Mouse (Mus musculus) heart, embryonic 10.5 days (tissue): ENCODE results near the gene Hoxc5. TPM values are rescaled to one million over a fixed set of nuclear protein-coding genes. Genes with fewer than 3 reads are reported as not detected.

Source experiments
- DNase-seq: peaks from one replicate; pipeline ENCODE4 v3.0.0-alpha.2; 2017; ENCODE audit warnings: low spot score
- H3K27ac ChIP-seq: fragments of 300-500 bp; sonication (generic); 2 replicates; pipeline ENCODE4 v1.5.1; 2016; ENCODE audit warnings: mild to moderate bottlenecking
- H3K27me3 ChIP-seq: fragments of 300-500 bp; sonication (generic); 2 replicates; pipeline ENCODE4 v1.6.1; 2016; ENCODE audit warnings: mild to moderate bottlenecking; ENCODE audit not compliant: poor library complexity, insufficient read depth, severe bottlenecking
- H3K36me3 ChIP-seq: fragments of 300-500 bp; sonication (generic); 2 replicates; pipeline ENCODE4 v1.6.1; 2016; ENCODE audit warnings: mild to moderate bottlenecking, moderate library complexity
- H3K4me1 ChIP-seq: fragments of 300-500 bp; sonication (generic); 2 replicates; pipeline ENCODE4 v1.6.1; 2016; ENCODE audit warnings: mild to moderate bottlenecking
- H3K4me3 ChIP-seq: fragments of 300-500 bp; sonication (generic); 2 replicates; pipeline ENCODE4 v1.5.1; 2016; ENCODE audit warnings: mild to moderate bottlenecking, moderate library complexity
- H3K9me3 ChIP-seq: fragments of 300-500 bp; sonication (generic); 2 replicates; pipeline ENCODE4 v1.6.1; 2016; ENCODE audit warnings: mild to moderate bottlenecking, moderate library complexity
- WGBS: fragments of 180-500 bp; shearing (Covaris S2); methylation state at CpG from one replicate; pipeline ENCODE4 v1.1.7; 2016; 5-methylcytosine and 5-hydroxymethylcytosine counted together
- polyA plus RNA-seq: library from polyadenylated mRNA; unstranded; fragments of >200 nt; fragmentation: Nextera tagmentation; extraction: Ambion mirVana; gene quantifications from 2 replicates; pipeline ENCODE4 v1.2.1, GENCODE M21; 2016

Gene Hoxc5
- polyA plus RNA-seq, 1 experiment from 2014 or later, result 5.5 TPM

GRCm38 (mm10) chr15:103034043-103034806 is 67.0 kb downstream of the Hoxc5 start:
- WGBS, result under 1% methylated on average over 24 of the region's 24 CpGs
- Histone ChIP-seq H3K9me3 (no peaks in the 10 kb centered on the region), H3K4me1 (peaks cover 10% of the 10 kb centered on the region), H3K27ac (peak overlapping the region; percentile 77), H3K27me3 (peaks cover 99% of the 10 kb centered on the region), H3K36me3 (no peaks in the 10 kb centered on the region), H3K4me3 (peak overlapping the region; percentile 54)
- DNase-seq, result no peak

GRCm38 (mm10) chr15:103034807-103035547 is 67.7 kb downstream of the Hoxc5 start:
- no peaks in the 10 kb centered on the region for H3K9me3 ChIP-seq
- peak overlapping the region; percentile 54 for H3K4me3 ChIP-seq
- under 1% methylated on average over 34 of the region's 34 CpGs for WGBS
- peaks cover 99% of the 10 kb centered on the region for H3K27me3 ChIP-seq
- peak overlapping the region; percentile 77 for H3K27ac ChIP-seq
- DNase-seq, result no peak
- no peaks in the 10 kb centered on the region for H3K36me3 ChIP-seq
- H3K4me1 ChIP-seq, result peaks cover 10% of the 10 kb centered on the region

GRCm38 (mm10) chr15:103035548-103035881 is 68.3 kb downstream of the Hoxc5 start:
- Histone ChIP-seq H3K4me3 (peak overlapping the region; percentile 54), H3K36me3 (no peaks in the 10 kb centered on the region), H3K4me1 (peaks cover 10% of the 10 kb centered on the region), H3K9me3 (no peaks in the 10 kb centered on the region), H3K27ac (peak overlapping the region; percentile 62), H3K27me3 (peaks cover 99% of the 10 kb centered on the region)
- no peak for DNase-seq
- WGBS, result 1% methylated on average over 14 of the region's 14 CpGs

DNA sequence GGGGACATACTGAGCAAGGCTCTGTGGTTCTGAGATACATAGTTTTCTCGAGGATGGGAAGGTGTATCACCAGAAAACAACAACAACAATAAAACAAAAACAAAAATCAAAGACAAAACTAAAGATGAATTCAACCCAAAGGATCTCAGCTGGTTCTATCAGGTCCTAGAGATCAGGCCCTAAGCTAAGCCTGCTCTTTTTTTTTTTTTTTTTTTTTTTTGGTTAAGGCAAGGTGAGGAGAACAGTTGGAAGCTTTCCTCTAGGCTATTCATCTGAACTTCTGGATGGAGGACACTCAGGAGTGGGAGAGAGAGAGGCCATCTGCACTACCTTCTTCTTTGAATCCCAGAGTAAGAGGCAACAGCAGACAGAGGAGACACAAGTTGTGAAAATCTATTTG is 70.3 kb downstream of the Hoxc5 start:
- Histone ChIP-seq H3K4me1 (peaks cover 14% of the 10 kb centered on the region), H3K4me3 (no peak overlapping the region), H3K27ac (no peak overlapping the region), H3K9me3 (no peaks in the 10 kb centered on the region), H3K27me3 (peaks cover 100% of the 10 kb centered on the region), H3K36me3 (no peaks in the 10 kb centered on the region)
- no peak for DNase-seq
- 17% methylated on average over 1 of the region's 1 CpGs for WGBS

- Histone ChIP-seq H3K4me1 (peaks cover 12% of the 10 kb centered on the region), H3K27me3 (peaks cover 100% of the 10 kb centered on the region), H3K36me3 (no peaks in the 10 kb centered on the region), H3K9me3 (no peaks in the 10 kb centered on the region), H3K27ac (no peak overlapping the region), H3K4me3 (no peak overlapping the region)
- DNase-seq, result no peak
- WGBS, result 14% methylated on average over 10 of the region's 10 CpGs
Measured at GRCm38 (mm10) chr15:103038701-103039480, 71.6 kb downstream of the Hoxc5 start.

DNA sequence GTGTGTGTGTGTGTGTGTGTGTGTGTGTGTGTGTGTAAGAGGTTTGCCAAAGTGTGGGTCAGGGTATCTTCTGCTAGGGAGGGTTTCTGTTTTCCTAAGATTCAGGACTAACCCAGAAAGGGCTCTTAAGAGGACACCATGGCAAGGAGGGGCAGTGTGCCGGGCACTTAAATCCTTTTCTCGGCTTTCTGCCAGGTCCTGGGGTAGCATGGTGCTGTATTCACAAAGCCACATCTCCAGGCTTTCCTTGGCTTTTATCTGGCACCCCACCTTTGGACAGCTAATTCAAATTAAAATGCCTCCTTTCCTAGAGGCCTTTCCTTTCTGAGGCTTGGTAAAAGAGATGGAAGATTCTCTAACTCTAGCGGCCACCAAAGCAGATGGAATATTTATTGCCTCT is 72.4 kb downstream of the Hoxc5 start:
- no peak for DNase-seq
- Histone ChIP-seq H3K9me3 (no peaks in the 10 kb centered on the region), H3K4me1 (0 out of 2 replicates have a peak, but pooled peaks cover 7% of the 10 kb centered on the region), H3K4me3 (no peak overlapping the region), H3K27me3 (peaks cover 100% of the 10 kb centered on the region), H3K36me3 (no peaks in the 10 kb centered on the region), H3K27ac (no peak overlapping the region)
- 12% methylated on average over 3 of the region's 3 CpGs for WGBS

GRCm38 (mm10) chr15:103040601-103041000 is 73.4 kb downstream of the Hoxc5 start:
- H3K4me1 ChIP-seq, result 0 out of 2 replicates have a peak, but pooled peaks cover 4% of the 10 kb centered on the region
- peak overlapping the region; percentile 9; the same call in 1 of the 2 replicates for H3K27ac ChIP-seq
- peaks cover 96% of the 10 kb centered on the region for H3K27me3 ChIP-seq
- 0 out of 2 replicates have a peak overlapping the region, but pooled peaks have one; percentile 15 for H3K4me3 ChIP-seq
- WGBS, result 7% methylated on average over 12 of the region's 12 CpGs
- no peaks in the 10 kb centered on the region for H3K36me3 ChIP-seq
- no peak for DNase-seq
- no peaks in the 10 kb centered on the region for H3K9me3 ChIP-seq

DNA sequence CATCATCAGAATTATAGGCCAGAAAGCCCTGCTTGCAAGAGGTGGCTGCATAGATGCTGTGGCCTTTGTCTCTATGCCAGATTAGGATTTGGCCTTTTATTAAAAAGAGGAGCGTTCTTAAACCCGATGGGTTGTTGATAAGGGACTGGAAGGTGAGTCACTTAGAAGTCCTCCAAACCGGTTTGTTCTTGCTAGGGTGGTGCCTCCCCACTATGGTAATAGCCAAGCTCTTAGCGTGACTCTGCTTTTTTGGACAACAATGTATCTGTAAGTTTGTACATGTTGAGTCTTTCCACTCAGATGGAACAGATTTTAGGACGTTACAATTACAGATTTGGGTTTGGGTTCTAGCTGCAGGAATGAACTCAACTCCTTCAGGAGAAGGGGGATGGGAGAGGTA is 74.4 kb downstream of the Hoxc5 start:
- peaks cover 94% of the 10 kb centered on the region for H3K27me3 ChIP-seq
- no peak overlapping the region for H3K27ac ChIP-seq
- no peaks in the 10 kb centered on the region for H3K9me3 ChIP-seq
- 10% methylated on average over 5 of the region's 5 CpGs for WGBS
- H3K4me1 ChIP-seq, result 0 out of 2 replicates have a peak, but pooled peaks cover 4% of the 10 kb centered on the region
- no peak overlapping the region for H3K4me3 ChIP-seq
- H3K36me3 ChIP-seq, result no peaks in the 10 kb centered on the region
- DNase-seq, result no peak

DNA sequence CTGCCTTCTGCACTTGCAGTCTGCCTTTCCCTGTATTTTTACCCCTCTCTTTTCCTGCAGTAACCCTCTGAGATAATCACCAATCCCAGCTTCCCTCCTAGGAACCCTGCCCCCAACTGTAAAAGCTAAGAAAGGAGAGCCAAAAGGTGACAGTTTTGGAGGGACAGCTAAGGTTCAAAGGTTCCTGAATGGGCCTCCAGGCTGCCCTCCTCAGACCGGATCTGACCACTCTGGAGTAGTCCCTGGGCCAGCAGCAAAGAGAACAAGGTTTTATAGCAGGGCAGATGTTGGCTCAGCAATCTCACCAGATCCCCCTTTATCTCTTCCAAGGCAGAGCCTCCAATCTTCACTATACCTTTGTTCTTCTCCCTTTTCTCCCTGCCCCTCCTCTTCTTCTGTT is 75.0 kb downstream of the Hoxc5 start:
- DNase-seq, result no peak
- Histone ChIP-seq H3K4me3 (no peak overlapping the region), H3K27me3 (peaks cover 93% of the 10 kb centered on the region), H3K27ac (no peak overlapping the region), H3K36me3 (no peaks in the 10 kb centered on the region), H3K9me3 (no peaks in the 10 kb centered on the region), H3K4me1 (0 out of 2 replicates have a peak, but pooled peaks cover 4% of the 10 kb centered on the region)
- 5% methylated on average over 1 of the region's 1 CpGs for WGBS

DNA sequence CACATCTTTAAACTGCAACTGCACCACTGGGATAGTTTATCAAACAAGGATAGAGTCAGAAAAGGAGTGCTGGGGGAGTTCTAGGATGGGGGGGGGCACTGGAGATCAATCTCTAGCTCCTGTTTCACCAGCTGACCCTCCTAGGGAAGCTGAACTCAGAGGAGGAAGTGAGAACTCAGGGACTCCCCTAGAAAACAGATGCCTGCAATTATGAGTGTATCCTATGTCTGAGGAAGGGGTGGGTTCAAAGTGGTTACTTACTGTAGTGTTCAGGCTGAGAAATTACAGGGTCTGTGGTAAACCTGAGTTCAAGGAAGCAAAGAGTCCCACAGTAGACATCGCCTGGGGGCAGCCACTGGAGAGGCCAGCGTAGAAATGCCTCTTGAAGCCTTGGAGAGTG is 84.4 kb downstream of the Hoxc5 start:
- WGBS, result 76% methylated on average over 2 of the region's 2 CpGs
- peaks cover 96% of the 10 kb centered on the region for H3K27me3 ChIP-seq
- no peak overlapping the region for H3K4me3 ChIP-seq
- no peak overlapping the region for H3K27ac ChIP-seq
- H3K9me3 ChIP-seq, result no peaks in the 10 kb centered on the region
- H3K4me1 ChIP-seq, result no peaks in the 10 kb centered on the region
- no peaks in the 10 kb centered on the region for H3K36me3 ChIP-seq
- no peak for DNase-seq

DNA sequence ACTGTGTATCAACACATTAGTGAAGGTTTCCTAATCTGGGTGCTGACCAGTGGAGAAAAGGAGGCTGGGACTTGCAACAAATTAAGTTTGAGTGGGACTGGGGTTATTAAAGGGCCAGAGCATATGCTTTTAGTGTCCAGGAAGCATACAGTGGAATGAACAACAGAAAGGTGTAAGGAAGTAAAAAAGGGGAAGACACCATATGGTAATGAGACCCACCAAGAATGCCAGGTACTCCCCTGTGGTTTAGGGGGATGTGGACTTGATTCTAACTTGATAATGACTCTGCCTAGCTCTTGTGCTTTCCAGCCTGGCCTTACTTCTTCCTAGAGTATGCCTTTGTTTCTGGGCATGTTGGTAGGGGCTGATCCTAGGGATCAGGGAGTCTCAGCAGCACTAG is 86.0 kb downstream of the Hoxc5 start:
- H3K4me1 ChIP-seq, result no peaks in the 10 kb centered on the region
- peaks cover 98% of the 10 kb centered on the region for H3K27me3 ChIP-seq
- no peak for DNase-seq
- H3K36me3 ChIP-seq, result no peaks in the 10 kb centered on the region
- no peak overlapping the region for H3K4me3 ChIP-seq
- no peaks in the 10 kb centered on the region for H3K9me3 ChIP-seq
- H3K27ac ChIP-seq, result no peak overlapping the region

GRCm38 (mm10) chr15:103056396-103056795 is 89.2 kb downstream of the Hoxc5 start:
- DNase-seq, result no peak
- H3K9me3 ChIP-seq, result no peaks in the 10 kb centered on the region
- 38% methylated on average over 2 of the region's 2 CpGs for WGBS
- H3K4me1 ChIP-seq, result 0 out of 2 replicates have a peak, but pooled peaks cover 2% of the 10 kb centered on the region
- no peak overlapping the region for H3K27ac ChIP-seq
- peaks cover 96% of the 10 kb centered on the region for H3K27me3 ChIP-seq
- H3K4me3 ChIP-seq, result no peak overlapping the region
- H3K36me3 ChIP-seq, result no peaks in the 10 kb centered on the region
